Mouse (Mus musculus) cortical plate, adult 2 months (tissue): Measurements from ENCODE around the gene Nkx2-5. TPM values are rescaled to one million over a fixed set of nuclear protein-coding genes. Genes with fewer than 3 reads are reported as not detected.

Experiments used
- H3K27ac ChIP-seq: fragments of 200-500 bp; 2 replicates; pipeline ENCODE4 v1.5.1; 2012; ENCODE audit warnings: low read length, control low read depth, inconsistent platforms; ENCODE audit not compliant: insufficient read depth
- H3K4me1 ChIP-seq: fragments of 200-500 bp; 2 replicates; pipeline ENCODE4 v1.6.1; 2011; ENCODE audit warnings: low read length; ENCODE audit not compliant: control insufficient read depth, insufficient read depth
- H3K4me3 ChIP-seq: fragments of 200-500 bp; 2 replicates; pipeline ENCODE4 v1.5.1; 2011; ENCODE audit warnings: mild to moderate bottlenecking, low read length, control low read depth; ENCODE audit not compliant: insufficient read depth
- CTCF ChIP-seq: fragments of 200-500 bp; IDR thresholded peaks from 2 replicates; pipeline ENCODE4 v1.5.1; 2011; ENCODE audit warnings: mild to moderate bottlenecking, control low read depth, low read length; ENCODE audit not compliant: insufficient read depth; ENCODE audit errors: extremely low read depth
- POLR2A ChIP-seq: fragments of 200-500 bp; IDR thresholded peaks from 2 replicates; pipeline ENCODE4 v1.6.1; 2011; ENCODE audit warnings: mild to moderate bottlenecking, low read length, control low read depth; ENCODE audit not compliant: insufficient read depth; ENCODE audit errors: extremely low read depth
- polyA plus RNA-seq: library from polyadenylated mRNA; depleted of rRNA; stranded (reverse); fragments of >200 nt; gene quantifications from 2 replicates; pipeline ENCODE4 v1.2.3, GENCODE M21; 2012

The Nkx2-5 gene
- polyA plus RNA-seq, 1 experiment, result not detected

GRCm38 (mm10) chr17:26879235-26879634, 34.4 kb upstream of the Nkx2-5 start:
- H3K4me3 ChIP-seq, result no peak overlapping the region
- TF ChIP-seq CTCF (no peak), POLR2A (no peak)
- no peaks in the 10 kb centered on the region for H3K4me1 ChIP-seq
- H3K27ac ChIP-seq, result no peak overlapping the region

- H3K4me3 ChIP-seq, result no peak overlapping the region
- no peak overlapping the region for H3K27ac ChIP-seq
- TF ChIP-seq CTCF (no peak), POLR2A (no peak)
These were observed 33.1 kb upstream of the Nkx2-5 start for GRCm38 (mm10) chr17:26877927-26878326.

GRCm38 (mm10) chr17:26874542-26874941, 29.7 kb upstream of the Nkx2-5 start:
- TF ChIP-seq CTCF (no peak), POLR2A (no peak)
- no peak overlapping the region for H3K27ac ChIP-seq
- H3K4me3 ChIP-seq, result no peak overlapping the region
- H3K4me1 ChIP-seq, result no peaks in the 10 kb centered on the region

More at GRCm38 (mm10) chr17:26877927-26878326, 33.1 kb upstream of the Nkx2-5 start:
- H3K4me1 ChIP-seq, result no peaks in the 10 kb centered on the region

- H3K27ac ChIP-seq, result no peak overlapping the region
- no peaks in the 10 kb centered on the region for H3K4me1 ChIP-seq
- H3K4me3 ChIP-seq, result no peak overlapping the region
- TF ChIP-seq POLR2A (no peak), CTCF (no peak)
These were observed 28.7 kb upstream of the Nkx2-5 start for GRCm38 (mm10) chr17:26873502-26873901.

- H3K4me3 ChIP-seq, result no peak overlapping the region
- H3K4me1 ChIP-seq, result no peaks in the 10 kb centered on the region
- H3K27ac ChIP-seq, result no peak overlapping the region
- TF ChIP-seq CTCF (no peak), POLR2A (no peak)
These were observed 28.1 kb upstream of the Nkx2-5 start for GRCm38 (mm10) chr17:26872870-26873269.

- TF ChIP-seq POLR2A, result no peak
- no peak overlapping the region for H3K4me3 ChIP-seq
- H3K4me1 ChIP-seq, result no peaks in the 10 kb centered on the region
- H3K27ac ChIP-seq, result no peak overlapping the region
These were observed 23.9 kb upstream of the Nkx2-5 start for GRCm38 (mm10) chr17:26868756-26869155.

GRCm38 (mm10) chr17:26865156-26865555, 20.3 kb upstream of the Nkx2-5 start:
- TF ChIP-seq POLR2A (no peak), CTCF (no peak)
- no peak overlapping the region for H3K4me3 ChIP-seq
- H3K4me1 ChIP-seq, result no peaks in the 10 kb centered on the region
- H3K27ac ChIP-seq, result no peak overlapping the region

GRCm38 (mm10) chr17:26864343-26864742, 19.5 kb upstream of the Nkx2-5 start:
- H3K4me3 ChIP-seq, result no peak overlapping the region
- no peaks in the 10 kb centered on the region for H3K4me1 ChIP-seq
- H3K27ac ChIP-seq, result no peak overlapping the region
- TF ChIP-seq POLR2A (no peak), CTCF (no peak)

- TF ChIP-seq CTCF, result no peak
- TF ChIP-seq POLR2A, result no peak
- no peaks in the 10 kb centered on the region for H3K4me1 ChIP-seq
- H3K27ac ChIP-seq, result no peak overlapping the region
- no peak overlapping the region for H3K4me3 ChIP-seq
These were observed 17.0 kb upstream of the Nkx2-5 start for GRCm38 (mm10) chr17:26861793-26862192.

- no peaks in the 10 kb centered on the region for H3K4me1 ChIP-seq
- no peak overlapping the region for H3K4me3 ChIP-seq
- TF ChIP-seq CTCF (no peak), POLR2A (no peak)
- no peak overlapping the region for H3K27ac ChIP-seq
These were observed 16.6 kb upstream of the Nkx2-5 start for GRCm38 (mm10) chr17:26861383-26861782.

- H3K4me1 ChIP-seq, result no peaks in the 10 kb centered on the region
- no peak overlapping the region for H3K27ac ChIP-seq
- TF ChIP-seq POLR2A (no peak), CTCF (no peak)
- H3K4me3 ChIP-seq, result no peak overlapping the region
These were observed 16.1 kb upstream of the Nkx2-5 start for GRCm38 (mm10) chr17:26860906-26861305.

GRCm38 (mm10) chr17:26852262-26852661, 7.5 kb upstream of the Nkx2-5 start:
- Histone ChIP-seq H3K4me3 (no peak overlapping the region), H3K4me1 (no peaks in the 10 kb centered on the region), H3K27ac (no peak overlapping the region)
- TF ChIP-seq CTCF (no peak), POLR2A (no peak)
